Mouse (Mus musculus) kidney, postnatal 0 days (tissue): ENCODE data around the gene Tfap2b. TPM values are rescaled to one million over a fixed set of nuclear protein-coding genes. Genes with fewer than 3 reads are reported as not detected.

ENCODE experiments used
- ATAC-seq: fragments of 200-750 bp; cut with Nextera tagmentation; replicated peaks from 2 replicates; pipeline ENCODE4 v1.8.0; 2017; ENCODE audit warnings: low read depth, moderate number of reproducible peaks, moderate TSS enrichment, moderate library complexity; ENCODE audit not compliant: low FRiP score
- DNase-seq: peaks from one replicate; pipeline ENCODE4 v3.0.0-alpha.2; 2016; ENCODE audit warnings: low spot score
- H3K27ac ChIP-seq: fragments of 300-500 bp; sonication (generic); 2 replicates; pipeline ENCODE4 v1.5.1; 2014; ENCODE audit warnings: mild to moderate bottlenecking
- H3K27me3 ChIP-seq: fragments of 300-500 bp; sonication (generic); 2 replicates; pipeline ENCODE4 v1.6.1; 2014; ENCODE audit warnings: low read length, mixed read lengths; ENCODE audit not compliant: insufficient read depth
- H3K36me3 ChIP-seq: fragments of 300-500 bp; sonication (generic); 2 replicates; pipeline ENCODE4 v1.6.1; 2014; ENCODE audit warnings: low read length, mixed read lengths; ENCODE audit not compliant: insufficient read depth
- H3K4me1 ChIP-seq: fragments of 300-500 bp; sonication (generic); replicated peaks from 2 replicates; pipeline ENCODE4 v1.6.1; 2014; ENCODE audit warnings: antibody characterized with exemption, low read length, mixed read lengths; ENCODE audit not compliant: insufficient read depth
- H3K4me2 ChIP-seq: fragments of 300-500 bp; sonication (generic); 2 replicates; pipeline ENCODE4 v1.6.1; 2014; ENCODE audit warnings: mild to moderate bottlenecking, low read length, moderate library complexity, mixed read lengths
- H3K4me3 ChIP-seq: fragments of 300-500 bp; sonication (generic); replicated peaks from 2 replicates; pipeline ENCODE4 v1.5.1; 2014; ENCODE audit warnings: low read depth, low read length
- H3K9ac ChIP-seq: fragments of 300-500 bp; sonication (generic); 2 replicates; pipeline ENCODE4 v1.6.1; 2014; ENCODE audit warnings: low read depth, low read length
- H3K9me3 ChIP-seq: fragments of 300-500 bp; sonication (generic); replicated peaks from 2 replicates; pipeline ENCODE4 v1.6.1; 2016; ENCODE audit warnings: low read length, inconsistent platforms, mixed read lengths
- CTCF ChIP-seq: IDR thresholded peaks from 2 replicates; pipeline ENCODE4 v1.5.1; 2016; ENCODE audit warnings: antibody characterized with exemption, low read depth, mild to moderate bottlenecking, moderate library complexity
- WGBS: fragments of 180-500 bp; shearing (Covaris S2); extraction: QIAGEN DNeasy Blood & Tissue Kit; methylation state at CpG from one replicate; pipeline ENCODE4 v1.1.7; 2014; 5-methylcytosine and 5-hydroxymethylcytosine counted together
- polyA plus RNA-seq: library from polyadenylated mRNA; unstranded; fragments of >200 nt; fragmentation: Nextera tagmentation; extraction: Ambion mirVana; gene quantifications from 2 replicates; pipeline ENCODE4 v1.2.1, GENCODE M21; 2015

Gene Tfap2b
- polyA plus RNA-seq, 1 experiment from 2014 or later: 62.3 TPM

- ATAC-seq: peak; percentile 44; the same call in 1 of the 2 replicates
- H3K9ac ChIP-seq: no peak overlapping the region
- no peak overlapping the region for H3K4me2 ChIP-seq
- peaks cover 64% of the 10 kb centered on the region for H3K27me3 ChIP-seq
- 6% methylated on average over 21 of the region's 21 CpGs for WGBS
- H3K4me3 ChIP-seq: no peak overlapping the region
- no peaks in the 10 kb centered on the region for H3K36me3 ChIP-seq
- H3K4me1 ChIP-seq: no peaks in the 10 kb centered on the region
- no peaks in the 10 kb centered on the region for H3K9me3 ChIP-seq
- DNase-seq: no peak
- no peak overlapping the region for H3K27ac ChIP-seq
- peak; percentile 8; the same call in 1 of the 2 replicates for TF ChIP-seq CTCF
Measured at GRCm38 (mm10) chr1:19236591-19236990, 27.9 kb downstream of the Tfap2b start.

- H3K9me3 ChIP-seq: no peaks in the 10 kb centered on the region
- H3K9ac ChIP-seq: no peak overlapping the region
- H3K4me3 ChIP-seq: no peak overlapping the region
- TF ChIP-seq CTCF: no peak
- no peaks in the 10 kb centered on the region for H3K36me3 ChIP-seq
- ATAC-seq: no peak
- no peak overlapping the region for H3K4me2 ChIP-seq
- H3K4me1 ChIP-seq: no peaks in the 10 kb centered on the region
- DNase-seq: no peak
- H3K27ac ChIP-seq: no peak overlapping the region
- 11% methylated on average over 9 of the region's 9 CpGs for WGBS
- H3K27me3 ChIP-seq: peaks cover 61% of the 10 kb centered on the region
Measured at GRCm38 (mm10) chr1:19237061-19237460, 28.3 kb downstream of the Tfap2b start.

GRCm38 (mm10) chr1:19237721-19238410 is 29.2 kb downstream of the Tfap2b start:
- Histone ChIP-seq H3K9ac (no peak overlapping the region), H3K36me3 (no peaks in the 10 kb centered on the region), H3K27ac (no peak overlapping the region), H3K9me3 (no peaks in the 10 kb centered on the region), H3K4me2 (no peak overlapping the region), H3K4me1 (no peaks in the 10 kb centered on the region), H3K27me3 (peaks cover 59% of the 10 kb centered on the region), H3K4me3 (no peak overlapping the region)
- 16% methylated on average over 8 of the region's 8 CpGs for WGBS
- ATAC-seq (no peak), DNase-seq (no peak)
- TF ChIP-seq CTCF: no peak

- ATAC-seq: no peak
- no peaks in the 10 kb centered on the region for H3K4me1 ChIP-seq
- H3K27ac ChIP-seq: no peak overlapping the region
- no peak overlapping the region for H3K4me3 ChIP-seq
- no peak overlapping the region for H3K9ac ChIP-seq
- no peaks in the 10 kb centered on the region for H3K36me3 ChIP-seq
- H3K4me2 ChIP-seq: no peak overlapping the region
- DNase-seq: peak; percentile 25
- TF ChIP-seq CTCF: no peak
- H3K9me3 ChIP-seq: no peaks in the 10 kb centered on the region
- peaks cover 45% of the 10 kb centered on the region for H3K27me3 ChIP-seq
Measured at GRCm38 (mm10) chr1:19240054-19240453, 31.3 kb downstream of the Tfap2b start.

GRCm38 (mm10) chr1:19241316-19241715 is 32.6 kb downstream of the Tfap2b start:
- H3K9me3 ChIP-seq: no peaks in the 10 kb centered on the region
- no peak for TF ChIP-seq CTCF
- DNase-seq: peak; percentile 16
- H3K27ac ChIP-seq: peak overlapping the region; percentile 39; the same call in 1 of the 2 replicates
- 2% methylated on average over 17 of the region's 20 CpGs for WGBS
- H3K4me3 ChIP-seq: peak overlapping the region; percentile 20
- peak; percentile 30 for ATAC-seq
- peak overlapping the region; percentile 52 for H3K4me2 ChIP-seq
- peak overlapping the region; percentile 28; the same call in 1 of the 2 replicates for H3K9ac ChIP-seq
- peaks cover 32% of the 10 kb centered on the region; the same call in 1 of the 2 replicates for H3K27me3 ChIP-seq
- H3K36me3 ChIP-seq: no peaks in the 10 kb centered on the region
- H3K4me1 ChIP-seq: no peaks in the 10 kb centered on the region

- TF ChIP-seq CTCF: no peak
- DNase-seq (no peak), ATAC-seq (peak; percentile 43; the same call in 1 of the 2 replicates)
- WGBS: 6% methylated on average over 8 of the region's 8 CpGs
- Histone ChIP-seq H3K36me3 (no peaks in the 10 kb centered on the region), H3K4me1 (no peaks in the 10 kb centered on the region), H3K9ac (no peak overlapping the region), H3K4me3 (peak overlapping the region; percentile 20; the same call in 1 of the 2 replicates), H3K9me3 (no peaks in the 10 kb centered on the region), H3K27me3 (peaks cover 25% of the 10 kb centered on the region; the same call in 1 of the 2 replicates), H3K4me2 (peak overlapping the region; percentile 52), H3K27ac (0 out of 2 replicates have a peak overlapping the region, but pooled peaks have one; percentile 39)
Measured at GRCm38 (mm10) chr1:19242021-19242420, 33.3 kb downstream of the Tfap2b start.
